In the genomic region with DNA sequence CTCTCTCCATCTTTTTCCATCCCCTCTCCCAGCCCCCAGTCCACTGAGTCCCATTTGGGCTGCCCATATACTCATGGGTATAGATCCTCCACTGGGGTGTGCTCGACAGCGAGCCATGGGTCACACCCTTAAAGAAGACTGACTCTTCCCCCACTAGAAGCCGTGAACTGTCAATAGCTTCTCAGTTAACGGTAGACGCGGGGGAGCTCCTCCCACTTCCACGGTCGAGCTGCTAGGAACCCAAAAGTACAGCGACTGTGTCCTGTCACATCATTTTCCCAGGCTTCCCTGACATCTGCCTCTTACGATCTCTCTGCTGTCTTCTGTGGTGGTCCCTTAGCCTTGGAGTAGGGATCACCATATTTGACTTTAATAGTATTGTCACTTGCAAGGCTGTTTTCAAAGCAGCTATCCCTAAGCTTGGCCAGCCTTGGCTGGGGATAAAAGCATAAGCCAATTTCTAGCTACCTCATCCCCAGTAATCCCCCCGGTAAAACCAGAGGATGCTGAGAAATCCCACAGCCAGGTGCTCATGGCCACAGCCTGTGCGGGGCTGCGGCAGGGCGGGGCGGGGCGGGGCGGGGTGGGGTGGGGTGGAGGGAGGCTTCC, we compare ENCODE assay signal across 9 mouse cellular contexts.
DNase-seq lines count a peak whose midpoint lies in the region; ATAC-seq and TF ChIP-seq lines count a peak whose summit lies in the region.
"Had no signal": no experiment of that assay in that cellular context is flagged by ENCODE, and none has a peak within 500 bp of the region (broad histone marks: within the 10 kb centered on the region; RNA-seq: fewer than 3 reads in every experiment).

No protein-coding gene starts in this region.

- no peak for ATAC-seq in forebrain, embryonic 14.5 days
- ATAC-seq in liver, postnatal 0 days = 0 out of 2 replicates have a peak, but pooled peaks have one; percentile 44

- 48% methylated on average over 17 of the region's 17 CpGs for WGBS in forebrain, embryonic 10.5 days
- 46% methylated on average over 17 of the region's 17 CpGs for WGBS in forebrain, embryonic 14.5 days
- WGBS in liver, postnatal 0 days (ENCODE audit: insufficient replicate concordance) = 24% methylated on average over 17 of the region's 17 CpGs
- 6% methylated on average over 17 of the region's 17 CpGs for WGBS in thymus, adult 2 months

- TF ChIP-seq CTCF in liver, postnatal 0 days (IDR thresholded peaks at IDR 0.05; ENCODE audit: low read depth) = no peak
- TF ChIP-seq CTCF in thymus, adult 2 months (IDR thresholded peaks at IDR 0.05; ENCODE audit: borderline replicate concordance, control insufficient read depth, extremely low read depth, insufficient read depth, low read length, poor library complexity) = no peak

- no peaks in the 10 kb centered on the region for H3K9me3 ChIP-seq in forebrain, embryonic 10.5 days
- no peaks in the 10 kb centered on the region for H3K9me3 ChIP-seq in forebrain, embryonic 14.5 days (replicated peaks; ENCODE audit: control insufficient read depth, low read length)
- H3K9me3 ChIP-seq in liver, postnatal 0 days (ENCODE audit: low read length) = no peaks in the 10 kb centered on the region

- TF ChIP-seq POLR2A in thymus, adult 2 months (IDR thresholded peaks at IDR 0.05; ENCODE audit: control insufficient read depth, extremely low read depth, insufficient read depth, low read length, poor library complexity) = no peak

- H3K4me2 ChIP-seq in forebrain, embryonic 14.5 days (ENCODE audit: low read length) = no peak overlapping the region
- peak overlapping the region; percentile 42; the same call in 1 of the 2 replicates for H3K4me2 ChIP-seq in liver, postnatal 0 days (ENCODE audit: low read depth, low read length)

- no peak for TF ChIP-seq EP300 in liver, postnatal 0 days (IDR thresholded peaks at IDR 0.05; ENCODE audit: low read depth)

- 0 out of 2 replicates have a peak overlapping the region, but pooled peaks have one; percentile 8 for H3K4me3 ChIP-seq in forebrain, embryonic 10.5 days
- H3K4me3 ChIP-seq in forebrain, embryonic 14.5 days (ENCODE audit: low read depth, low read length) = no peak overlapping the region
- no peak overlapping the region for H3K4me3 ChIP-seq in liver, postnatal 0 days (ENCODE audit: low read depth, low read length)
- H3K4me3 ChIP-seq in thymus, adult 2 months (ENCODE audit: control insufficient read depth, insufficient read depth, low read length) = peak overlapping the region; percentile 6; the same call in 1 of the 2 replicates

- no peak overlapping the region for H3K9ac ChIP-seq in forebrain, embryonic 14.5 days (ENCODE audit: low read length)
- no peak overlapping the region for H3K9ac ChIP-seq in liver, postnatal 0 days (replicated peaks)

- no peaks in the 10 kb centered on the region for H3K27me3 ChIP-seq in forebrain, embryonic 10.5 days (ENCODE audit: poor library complexity, severe bottlenecking)
- no peaks in the 10 kb centered on the region for H3K27me3 ChIP-seq in forebrain, embryonic 14.5 days (replicated peaks; ENCODE audit: control insufficient read depth, insufficient read depth, low read length)
- no peaks in the 10 kb centered on the region for H3K27me3 ChIP-seq in liver, postnatal 0 days (ENCODE audit: insufficient read depth, low read length)
- H3K27me3 ChIP-seq in thymus, adult 2 months (ENCODE audit: control insufficient read depth, insufficient read depth, low read length) = no peaks in the 10 kb centered on the region

- H3K4me1 ChIP-seq in forebrain, embryonic 10.5 days = no peaks in the 10 kb centered on the region
- H3K4me1 ChIP-seq in forebrain, embryonic 14.5 days (ENCODE audit: control insufficient read depth, insufficient read depth, low read length) = no peaks in the 10 kb centered on the region
- no peaks in the 10 kb centered on the region for H3K4me1 ChIP-seq in liver, postnatal 0 days (ENCODE audit: insufficient read depth)
- H3K4me1 ChIP-seq in thymus, adult 2 months (replicated peaks; ENCODE audit: control insufficient read depth, insufficient read depth, low read length) = peaks cover 38% of the 10 kb centered on the region

- no peak overlapping the region for H3K27ac ChIP-seq in forebrain, embryonic 10.5 days
- H3K27ac ChIP-seq in forebrain, embryonic 14.5 days (ENCODE audit: low read depth, low read length) = no peak overlapping the region
- peak overlapping the region; percentile 44; the same call in 1 of the 2 replicates for H3K27ac ChIP-seq in liver, postnatal 0 days (ENCODE audit: low read depth)
- H3K27ac ChIP-seq in thymus, adult 2 months (ENCODE audit: control insufficient read depth, insufficient read depth, low read length) = peak overlapping the region; percentile 34

- no peaks in the 10 kb centered on the region for H3K36me3 ChIP-seq in forebrain, embryonic 10.5 days (replicated peaks)
- no peaks in the 10 kb centered on the region for H3K36me3 ChIP-seq in forebrain, embryonic 14.5 days (ENCODE audit: control insufficient read depth, insufficient read depth, low read length)
- H3K36me3 ChIP-seq in liver, postnatal 0 days (replicated peaks; ENCODE audit: insufficient read depth, low read length) = no peaks in the 10 kb centered on the region
- H3K36me3 ChIP-seq in thymus, adult 2 months (ENCODE audit: control insufficient read depth, insufficient read depth, low read length) = no peaks in the 10 kb centered on the region

- DNase-seq in forebrain, embryonic 10.5 days (ENCODE audit: extremely low spot score, low spot score) = no peak
- DNase-seq in forebrain, embryonic 14.5 days (ENCODE audit: low spot score) = no peak
- DNase-seq in lung, postnatal 36 days = peak; percentile 33
- no peak for DNase-seq in lung, postnatal 10 days
- DNase-seq in liver, postnatal 0 days = no peak
- DNase-seq in thymus, adult 2 months = peak; percentile 25
- no peak for DNase-seq in urinary bladder, adult 18-20 months (ENCODE audit: low spot score in 2 of 2)
- DNase-seq in lung, postnatal 14 days = no peak
- DNase-seq: kidney, adult 9 months had no signal

Comparison
In these comparisons a context has a peak if more than half of its experiments do, and no peak if none do; other contexts are left out.
1. DNase-seq: peak in lung, postnatal 36 days (single experiment) and thymus, adult 2 months (single experiment); none in forebrain, embryonic 10.5 days (single experiment), forebrain, embryonic 14.5 days (single experiment), lung, postnatal 10 days (single experiment), liver, postnatal 0 days (single experiment), urinary bladder, adult 18-20 months (0 of 2) and lung, postnatal 14 days (single experiment).
2. H3K4me3 ChIP-seq: peak in forebrain, embryonic 10.5 days (single experiment) and thymus, adult 2 months (single experiment); none in forebrain, embryonic 14.5 days (single experiment) and liver, postnatal 0 days (single experiment).
3. H3K27ac ChIP-seq: peak in liver, postnatal 0 days (single experiment) and thymus, adult 2 months (single experiment); none in forebrain, embryonic 10.5 days (single experiment) and forebrain, embryonic 14.5 days (single experiment).